Mouse (Mus musculus) spleen, adult 2 months (tissue): ENCODE results near the gene Dolpp1.

Experiments used
- CTCF ChIP-seq: fragments of 200-500 bp; IDR thresholded peaks from 2 replicates; pipeline ENCODE4 v1.5.1; 2011; ENCODE audit warnings: mild to moderate bottlenecking, inconsistent platforms; ENCODE audit not compliant: insufficient read depth, insufficient read length, insufficient replicate concordance; ENCODE audit errors: extremely low read depth
- POLR2A ChIP-seq: fragments of 200-500 bp; IDR thresholded peaks from 2 replicates; pipeline ENCODE4 v1.6.1; 2011; ENCODE audit warnings: low read depth, low read length, inconsistent platforms

DNA sequence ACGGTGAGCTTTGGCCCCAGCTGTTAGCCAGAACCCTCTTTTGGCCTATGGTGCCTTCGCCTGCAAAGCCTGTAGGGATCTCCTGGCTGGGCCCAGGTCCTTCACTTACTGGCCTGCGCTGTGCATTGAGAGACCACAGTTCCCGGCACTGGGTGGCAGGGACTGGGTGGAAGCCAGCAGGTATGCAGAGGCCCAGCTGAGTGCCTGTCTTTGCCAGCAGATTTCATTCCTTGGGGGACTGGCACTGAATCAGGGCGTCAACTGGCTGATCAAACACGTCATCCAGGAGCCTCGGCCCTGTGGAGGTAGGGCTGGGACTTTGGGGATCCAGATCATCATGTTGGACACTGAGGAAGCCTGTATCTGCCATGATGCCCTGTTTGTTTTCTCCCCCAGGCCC, 3.7 kb downstream of the Dolpp1 start:
- TF ChIP-seq CTCF = no peak
- TF ChIP-seq POLR2A = no peak
